Mouse (Mus musculus): ENCODE results near the gene Papolb. TPM values are rescaled to one million over a fixed set of nuclear protein-coding genes. Genes with fewer than 3 reads are reported as not detected.

The Papolb gene
- total RNA-seq, 2 experiments from 2014 or later: 0.08 to 0.14 TPM

- Histone ChIP-seq H3K4me3 (no peak overlapping the region), H3K27ac (no peak overlapping the region)
- intact Hi-C loops (cut with DNase I): no loop called here
- no peak for DNase-seq
- no peak for TF ChIP-seq CTCF (IDR thresholded peaks at IDR 0.05)
Observed at GRCm38 (mm10) chr5:142547066-142547465, 17.2 kb upstream of the Papolb start.

DNA sequence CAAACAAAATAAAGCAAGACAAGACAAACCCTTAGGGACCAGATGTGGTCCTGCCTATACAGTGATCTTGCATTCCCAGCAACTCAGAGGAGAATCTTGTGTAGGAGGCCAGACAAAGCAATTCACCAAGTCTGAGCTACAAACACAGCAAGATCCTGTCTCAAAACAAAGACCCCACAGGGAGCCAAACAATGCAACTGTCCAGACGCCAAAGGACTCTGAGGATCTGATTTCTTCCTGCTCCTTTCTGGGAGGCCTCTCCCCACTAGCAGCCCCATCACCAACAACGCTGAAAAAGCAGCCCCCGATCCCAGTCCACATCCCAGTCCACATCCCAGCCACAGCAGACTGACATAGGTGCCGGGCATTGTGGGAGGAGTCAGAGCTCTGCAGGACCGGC is 16.5 kb upstream of the Papolb start:
- Histone ChIP-seq H3K27ac (peak overlapping the region; percentile 41), H3K4me3 (no peak overlapping the region)
- intact Hi-C loops (cut with DNase I): no loop called here
- no peak for TF ChIP-seq CTCF (IDR thresholded peaks at IDR 0.05)
- DNase-seq: no peak

DNA sequence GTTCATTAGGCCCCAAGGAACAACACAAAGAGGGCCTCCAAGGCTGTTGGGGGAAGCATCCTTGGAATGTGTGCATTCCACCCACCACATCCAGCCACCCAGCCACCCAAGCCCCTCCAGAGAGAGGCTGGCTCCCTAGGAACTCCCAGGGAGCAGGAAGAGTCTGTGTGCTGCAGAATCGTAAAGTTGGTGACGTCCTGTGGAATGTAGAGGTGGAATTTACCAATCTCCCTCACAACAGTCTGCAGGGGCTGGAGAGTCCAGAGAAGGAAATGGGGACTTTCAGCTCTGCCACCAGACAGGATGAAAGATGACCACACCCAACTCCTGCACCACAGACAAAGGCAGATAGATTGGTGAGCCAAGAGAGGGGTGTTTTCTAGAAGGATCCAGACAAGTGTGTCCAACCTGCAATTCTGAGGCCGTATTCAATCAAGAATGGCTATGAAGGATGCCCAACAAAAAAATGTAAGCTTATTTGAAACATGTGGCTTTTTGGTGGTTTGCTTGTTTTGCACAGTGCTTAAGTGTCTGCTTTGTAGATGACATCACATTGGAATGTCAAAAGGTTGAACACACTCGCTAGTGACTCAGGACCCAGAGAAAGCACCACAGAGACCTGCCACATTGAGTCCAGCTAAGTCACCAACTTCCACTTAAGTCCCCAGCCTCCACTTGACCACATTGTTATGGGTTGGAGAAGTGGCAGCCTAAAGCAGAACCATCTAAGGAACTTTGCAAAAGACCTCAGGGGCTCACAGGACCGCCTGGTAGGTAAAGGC is 15.3 kb upstream of the Papolb start:
- intact Hi-C loops (cut with DNase I): no loop called here
- no peak for DNase-seq
- peak overlapping the region; percentile 55 for H3K27ac ChIP-seq
- H3K4me3 ChIP-seq: no peak overlapping the region
- no peak for TF ChIP-seq CTCF (IDR thresholded peaks at IDR 0.05)

DNA sequence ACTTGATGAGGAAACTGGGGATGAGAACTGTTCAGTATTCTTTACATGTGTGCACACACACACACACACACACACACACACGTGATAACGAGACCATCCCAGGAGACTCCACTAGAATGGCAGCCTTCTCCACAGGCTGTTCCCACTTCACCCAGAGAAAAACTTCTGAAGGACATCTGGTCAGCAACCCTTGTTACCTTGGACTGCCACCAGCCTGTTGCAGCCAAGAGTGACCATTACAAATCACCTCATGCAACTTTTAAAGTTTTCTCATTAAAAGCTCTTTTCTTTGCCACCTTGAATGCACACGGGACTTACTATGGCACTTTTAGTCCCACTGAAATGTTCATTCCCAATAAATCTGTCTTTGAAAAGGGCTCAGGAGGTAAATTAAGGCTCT is 7.4 kb upstream of the Papolb start:
- no peak for DNase-seq
- intact Hi-C loops (cut with DNase I): no loop called here
- no peak overlapping the region for H3K4me3 ChIP-seq
- no peak overlapping the region for H3K27ac ChIP-seq
- no peak for TF ChIP-seq CTCF (IDR thresholded peaks at IDR 0.05)

DNA sequence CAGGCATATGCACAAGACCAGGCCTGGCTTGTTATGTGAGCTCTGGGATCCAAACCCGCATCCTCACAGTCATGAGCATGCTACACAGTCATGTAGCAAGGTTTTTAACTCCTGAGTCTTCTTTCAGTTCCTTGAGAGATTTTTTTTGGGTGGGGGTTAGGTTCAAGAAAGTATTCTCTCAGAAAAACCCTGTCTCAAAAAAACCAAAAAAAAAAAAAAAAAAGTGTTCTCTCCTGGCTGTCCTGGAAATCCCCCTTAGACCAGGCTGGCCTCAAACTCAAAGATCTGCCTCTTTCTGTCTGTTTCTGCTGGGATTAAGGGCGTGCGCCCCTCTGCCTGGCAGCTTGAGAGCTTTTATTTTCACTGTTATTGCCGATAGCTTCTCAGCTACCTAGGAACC is 5.5 kb upstream of the Papolb start:
- Histone ChIP-seq H3K4me3 (no peak overlapping the region), H3K27ac (no peak overlapping the region)
- no peak for DNase-seq
- no peak for TF ChIP-seq CTCF (IDR thresholded peaks at IDR 0.05)
- intact Hi-C loops (cut with DNase I): no loop called here

DNA sequence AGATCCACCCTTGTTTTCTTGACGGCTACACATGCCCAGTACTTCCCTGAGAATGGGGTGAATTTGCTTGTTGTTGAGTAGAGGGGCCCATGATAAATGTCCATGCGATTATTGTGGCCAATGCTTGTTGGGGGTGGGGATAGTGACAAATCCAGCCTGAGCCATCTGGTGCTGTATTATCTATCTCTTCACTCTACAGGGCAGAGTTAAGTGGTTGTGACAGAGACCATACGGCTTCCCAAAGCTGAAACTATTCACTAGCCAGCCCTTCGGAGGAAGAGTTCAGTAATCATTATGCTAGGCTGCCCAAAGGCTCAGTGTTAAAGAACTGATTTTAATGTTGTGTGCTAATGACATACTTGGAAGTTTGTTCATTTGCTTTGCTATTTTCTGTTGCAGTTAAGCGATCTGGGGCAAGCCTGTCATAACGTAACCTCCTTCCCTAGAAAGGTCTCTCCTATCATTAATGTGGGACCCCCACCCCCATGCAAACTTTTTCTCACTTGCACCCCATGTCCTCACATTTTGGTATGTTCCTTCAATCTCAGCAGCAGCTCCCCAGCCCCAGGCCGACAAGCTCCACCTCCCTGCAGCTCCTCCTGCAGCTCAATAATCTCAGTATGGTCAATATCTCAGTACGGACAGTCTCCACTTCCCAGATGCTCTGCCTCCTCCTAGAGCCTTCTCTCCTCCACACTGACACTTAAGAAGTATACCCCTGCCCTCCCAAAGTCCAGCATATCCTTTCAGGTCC is 5.0 kb downstream of the Papolb start:
- H3K27ac ChIP-seq: no peak overlapping the region
- intact Hi-C loops (cut with DNase I): no loop called here
- no peak for DNase-seq

DNA sequence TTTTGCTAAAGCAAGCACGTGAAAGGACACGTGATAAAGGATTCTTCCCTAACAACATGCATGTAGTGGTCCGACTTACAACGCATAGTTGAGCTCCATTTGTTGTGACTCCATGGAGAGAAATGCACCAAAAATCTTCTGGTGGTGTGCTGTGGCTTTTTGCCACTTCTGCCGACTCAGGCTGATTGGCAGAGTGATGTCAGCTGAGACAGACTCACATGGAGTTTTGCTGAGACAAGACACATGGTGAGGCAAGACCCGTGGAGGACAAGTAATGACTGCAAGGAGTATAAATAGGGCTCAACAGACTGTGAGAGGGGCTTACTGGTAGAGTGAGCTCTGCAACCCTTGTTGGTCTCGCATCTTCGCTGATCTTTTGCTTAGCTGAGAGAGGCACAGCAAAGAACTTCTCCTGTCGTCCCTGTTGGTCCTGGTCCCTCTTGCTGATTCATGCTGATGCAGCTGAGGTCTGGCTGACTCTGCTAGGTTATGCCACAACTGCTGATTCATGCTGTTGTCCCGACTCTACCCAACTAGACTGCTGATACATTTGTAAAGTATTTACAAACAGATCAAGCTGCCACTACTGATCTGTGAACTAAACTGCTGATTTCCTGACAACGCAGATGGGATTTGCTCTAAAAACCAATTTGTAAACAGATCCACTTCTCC is 8.5 kb downstream of the Papolb start:
- no peak for DNase-seq
- no peak overlapping the region for H3K4me3 ChIP-seq
- TF ChIP-seq CTCF (IDR thresholded peaks at IDR 0.05): no peak
- intact Hi-C loops (cut with DNase I): no loop called here
- no peak overlapping the region for H3K27ac ChIP-seq

More for the DNA sequence above, 5.0 kb downstream of the Papolb start:
- no peak overlapping the region for H3K4me3 ChIP-seq
- no peak for TF ChIP-seq CTCF (IDR thresholded peaks at IDR 0.05)

DNA sequence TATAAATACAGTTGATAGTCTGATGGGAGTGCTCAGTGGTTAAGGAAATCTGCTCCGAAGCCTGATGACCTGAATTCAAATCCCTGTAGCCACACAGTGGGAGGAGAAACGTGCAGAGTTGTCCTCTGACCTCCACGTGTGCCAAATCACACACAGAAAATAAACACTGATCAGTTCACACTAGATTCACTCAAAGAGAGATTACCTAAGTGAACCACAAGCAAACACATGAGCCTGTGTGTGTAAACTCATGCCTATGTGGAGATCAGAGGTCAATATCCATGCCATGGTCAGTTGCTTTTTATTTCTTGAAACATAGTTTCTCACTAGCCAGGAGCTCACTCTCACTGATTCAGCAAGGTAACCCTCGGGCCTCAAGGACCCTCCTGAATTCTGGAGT is 9.5 kb downstream of the Papolb start:
- H3K27ac ChIP-seq: no peak overlapping the region

GRCm38 (mm10) chr5:142518973-142519372 is 10.9 kb downstream of the Papolb start:
- intact Hi-C loops (cut with DNase I): no loop called here
- no peak for DNase-seq
- Histone ChIP-seq H3K27ac (no peak overlapping the region), H3K4me3 (no peak overlapping the region)
- no peak for TF ChIP-seq CTCF (IDR thresholded peaks at IDR 0.05)

More for the DNA sequence above, 9.5 kb downstream of the Papolb start:
- intact Hi-C loops (cut with DNase I): no loop called here
- no peak for DNase-seq
- no peak for TF ChIP-seq CTCF (IDR thresholded peaks at IDR 0.05)
- no peak overlapping the region for H3K4me3 ChIP-seq

GRCm38 (mm10) chr5:142512112-142512511 is 17.8 kb downstream of the Papolb start:
- Histone ChIP-seq H3K4me3 (no peak overlapping the region), H3K27ac (no peak overlapping the region)
- DNase-seq: no peak
- no peak for TF ChIP-seq CTCF (IDR thresholded peaks at IDR 0.05)
- intact Hi-C loops (cut with DNase I): no loop called here

DNA sequence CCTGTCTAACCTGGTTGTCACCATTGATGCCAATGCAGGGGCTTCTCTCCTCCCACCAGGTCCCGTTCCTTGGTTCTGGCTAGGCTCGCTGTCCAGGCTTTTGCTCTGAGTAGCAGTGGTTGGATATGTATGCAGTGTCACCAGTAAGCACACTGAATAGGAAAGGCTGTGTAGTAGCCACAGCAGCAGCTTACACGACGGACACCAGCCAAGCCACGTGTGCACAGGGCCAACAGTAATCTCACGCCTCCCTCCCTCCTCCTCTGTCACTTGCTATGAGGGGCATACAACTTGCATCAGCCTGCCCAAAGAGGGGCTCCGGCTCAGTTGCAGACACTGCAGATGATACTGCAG is 19.8 kb downstream of the Papolb start:
- Histone ChIP-seq H3K4me3 (peak overlapping the region; percentile 33; the same call in 1 of the 2 replicates), H3K27ac (peak overlapping the region; percentile 63)
- intact Hi-C loops (cut with DNase I): no loop called here
- TF ChIP-seq CTCF (IDR thresholded peaks at IDR 0.05): no peak
- no peak for DNase-seq

- no peak for TF ChIP-seq CTCF (IDR thresholded peaks at IDR 0.05)
- Histone ChIP-seq H3K4me3 (peak overlapping the region; percentile 33), H3K27ac (peak overlapping the region; percentile 63)
- DNase-seq: no peak
- intact Hi-C loops (cut with DNase I): no loop called here
Observed at GRCm38 (mm10) chr5:142509141-142510060, 20.5 kb downstream of the Papolb start.
